Mouse (Mus musculus) megakaryocyte progenitor cell, adult 5-6 weeks (primary cell): ENCODE data around the gene Phgdh. TPM values are rescaled to one million over a fixed set of nuclear protein-coding genes. Genes with fewer than 3 reads are reported as not detected.
A peak's percentile ranks its signal among the peaks of the same experiment; 100 is the strongest.

ENCODE experiments used
- ATAC-seq: replicated peaks from 2 replicates; pipeline ENCODE4 v1.8.0; 2016; ENCODE audit warnings: mild to moderate bottlenecking, moderate TSS enrichment, inconsistent platforms; ENCODE audit not compliant: poor library complexity
- total RNA-seq, 2 experiments: library from RNA; stranded (forward) in 1 of 2; stranded (reverse) in 1 of 2; fragments of 157-497, 149-512 nt in 1 of 2; fragments of 200-1000 nt in 1 of 2; gene quantifications; 2 replicates each; pipeline versions ENCODE4 v1.2.3 to v1.2.4; 2015 to 2017

The Phgdh gene
- total RNA-seq, 2 experiments from 2014 or later: 138 to 521 TPM

GRCm38 (mm10) chr3:98299391-98300100, 40.2 kb downstream of the Phgdh start:
- ATAC-seq: peak; percentile 73

- ATAC-seq: peak; percentile 75
Measured at GRCm38 (mm10) chr3:98295965-98296364, 43.8 kb downstream of the Phgdh start.

GRCm38 (mm10) chr3:98291044-98291443, 48.7 kb downstream of the Phgdh start:
- ATAC-seq: no peak

- ATAC-seq: no peak
Measured at GRCm38 (mm10) chr3:98283205-98283604, 56.6 kb downstream of the Phgdh start.

DNA sequence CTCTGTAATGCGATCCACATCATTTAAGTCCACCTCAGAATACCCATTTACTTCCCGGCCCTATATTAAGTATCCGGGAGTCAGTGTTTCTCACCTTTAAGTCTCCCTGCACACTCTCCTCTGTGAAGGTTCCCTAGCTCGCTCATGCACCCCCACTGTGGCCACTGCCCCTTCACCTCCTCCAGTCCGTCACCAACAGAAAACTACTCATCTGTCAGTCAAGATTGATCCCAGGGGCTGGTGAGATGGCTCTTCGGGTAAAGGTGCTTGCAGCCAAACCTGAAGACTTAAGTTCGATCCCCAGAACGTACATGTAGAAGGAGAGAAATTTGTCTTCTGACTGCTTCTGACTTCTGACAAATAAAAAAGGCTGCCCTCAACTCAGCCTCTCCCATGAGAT, 57.4 kb downstream of the Phgdh start:
- no peak for ATAC-seq

- peak; percentile 98 for ATAC-seq
Measured at GRCm38 (mm10) chr3:98280933-98281678, 58.7 kb downstream of the Phgdh start.

DNA sequence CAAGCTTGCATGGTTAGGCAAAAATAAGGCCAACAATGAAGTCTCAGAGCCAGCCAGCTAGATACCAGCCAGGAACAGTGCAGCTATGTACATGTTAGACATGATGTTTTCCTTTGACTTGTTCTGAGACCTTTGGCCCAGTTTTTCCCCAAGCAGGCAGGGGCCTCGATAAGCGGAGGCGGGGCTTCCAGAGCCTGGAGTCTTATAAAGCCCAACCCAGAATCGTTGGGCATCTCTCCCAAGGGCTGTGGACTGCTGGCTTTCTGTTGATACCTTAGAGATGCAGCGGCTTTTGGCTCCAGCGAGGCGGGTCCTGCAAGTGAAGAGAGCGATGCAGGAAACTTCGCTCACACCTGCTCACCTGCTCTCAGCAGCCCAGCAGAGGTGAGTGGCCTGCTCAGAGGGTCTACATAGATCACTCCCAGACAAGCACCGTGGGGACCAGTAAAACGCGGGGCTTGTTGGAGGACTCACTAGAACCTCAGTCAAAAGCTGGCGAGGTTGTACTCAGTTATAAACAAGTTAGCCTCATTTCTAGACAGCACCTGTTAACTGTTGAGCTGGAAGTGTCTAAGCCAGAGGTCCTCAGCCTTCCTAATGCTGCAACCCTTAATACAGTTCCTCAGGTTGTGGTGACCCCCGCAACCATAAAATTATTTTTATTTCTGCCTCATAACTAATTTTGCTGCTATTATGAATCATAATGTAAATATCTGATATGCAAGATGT, 59.4 kb downstream of the Phgdh start, which contains the start of gene Hmgcs2:
TSS of gene Hmgcs2 (plus strand) at position 232 of the 729 bp plus-strand sequence.
- peak; percentile 40 for ATAC-seq

DNA sequence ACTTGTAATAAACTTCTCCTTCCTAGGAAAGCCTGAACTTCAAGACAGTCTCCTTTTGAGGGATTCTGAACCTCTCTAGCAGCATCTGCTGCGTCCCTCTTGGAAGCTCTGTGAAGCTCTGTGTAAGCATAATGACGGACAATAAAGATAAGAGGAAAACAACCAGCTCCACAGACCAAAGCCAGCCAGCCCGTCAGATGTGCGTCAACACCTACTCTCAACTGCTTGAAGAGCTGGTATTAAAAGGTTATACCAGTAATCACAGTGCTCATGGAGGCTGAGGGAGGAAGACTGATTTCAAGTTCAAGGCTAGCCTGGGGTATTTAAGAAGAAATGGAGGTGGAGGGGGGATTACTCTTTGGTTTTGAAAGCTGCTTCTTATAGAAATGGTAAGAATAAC, 60.1 kb downstream of the Phgdh start:
- ATAC-seq: 0 out of 2 replicates have a peak, but pooled peaks have one; percentile 18

DNA sequence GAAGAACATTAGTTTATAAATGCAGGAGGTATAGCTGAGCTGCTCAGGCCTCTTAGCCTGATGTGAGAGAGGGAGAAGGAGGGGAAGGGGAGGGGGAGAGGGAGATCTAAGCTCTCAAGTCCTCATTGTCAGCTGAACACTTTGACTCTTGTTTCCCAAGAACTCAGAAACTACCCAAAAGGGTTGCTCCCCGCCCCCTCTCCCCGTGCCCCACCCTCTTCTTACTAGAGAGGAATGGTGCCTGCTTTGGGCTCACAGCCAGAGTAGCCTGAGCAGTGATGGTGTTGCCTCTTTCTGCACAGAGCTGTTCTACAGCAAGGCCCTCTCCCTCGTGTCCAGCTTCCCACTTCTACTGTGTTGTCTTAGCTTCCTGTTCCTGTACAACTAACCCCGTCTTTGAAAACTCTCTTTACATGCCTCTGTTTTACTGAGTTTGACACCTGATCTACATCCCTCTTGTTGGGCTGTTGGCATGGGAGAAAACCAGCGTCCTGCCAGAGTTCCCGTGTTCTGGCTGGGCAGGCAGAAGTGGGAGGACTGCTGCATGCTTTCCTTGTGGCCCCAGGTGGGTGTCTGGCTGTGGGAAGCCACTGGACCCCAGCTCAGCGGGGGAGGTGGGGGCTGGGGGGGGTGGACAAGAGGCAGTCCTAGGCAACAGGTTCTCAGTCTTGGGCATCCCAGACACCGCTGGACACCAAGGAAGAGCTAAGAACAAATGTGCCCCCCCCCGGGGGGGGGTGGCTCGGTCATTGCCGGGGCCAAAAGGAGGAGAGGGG, 66.0 kb downstream of the Phgdh start:
- ATAC-seq: peak; percentile 54

GRCm38 (mm10) chr3:98267249-98267651, 72.5 kb downstream of the Phgdh start:
- ATAC-seq: peak; percentile 70

Other genes with a start within 250 kb of the Phgdh start
- 0.05 TPM in 1 of 2 replicates, not detected in the other for gene Adam30, start 179.4 kb downstream of the Phgdh start, total RNA-seq (2015)
- gene Adam30, start 179.4 kb downstream of the Phgdh start, total RNA-seq (2017): not detected in 2 replicates
- gene Reg4, start 117.8 kb downstream of the Phgdh start, total RNA-seq (2015): not detected in 2 replicates
- gene Reg4, start 117.8 kb downstream of the Phgdh start, total RNA-seq (2017): not detected in 2 replicates
- 0.12 and 0.27 TPM in 2 replicates for gene Hmgcs2, start 59.6 kb downstream of the Phgdh start, total RNA-seq (2015)
- 0.21 and 0.54 TPM in 2 replicates for gene Hmgcs2, start 59.6 kb downstream of the Phgdh start, total RNA-seq (2017)
- 0.90 and 1.2 TPM in 2 replicates for gene Zfp697, start 42.5 kb upstream of the Phgdh start, total RNA-seq (2015)
- 0.54 and 0.84 TPM in 2 replicates for gene Zfp697, start 42.5 kb upstream of the Phgdh start, total RNA-seq (2017)
- not detected in 2 replicates for gene Gm4450, start 117.1 kb upstream of the Phgdh start, total RNA-seq (2015)
- not detected in 2 replicates for gene Gm4450, start 117.1 kb upstream of the Phgdh start, total RNA-seq (2017)
- not detected in 2 replicates for gene Hsd3b4, start 170.5 kb upstream of the Phgdh start, total RNA-seq (2015)
- not detected in 2 replicates for gene Hsd3b4, start 170.5 kb upstream of the Phgdh start, total RNA-seq (2017)
- not detected in 2 replicates for gene Gm10681, start 248.8 kb upstream of the Phgdh start, total RNA-seq (2015)
- not detected in 2 replicates for gene Gm10681, start 248.8 kb upstream of the Phgdh start, total RNA-seq (2017)